Mouse (Mus musculus) adrenal gland, postnatal 25 days (tissue): ENCODE results near the gene Reep1. TPM values are rescaled to one million over a fixed set of nuclear protein-coding genes. Genes with fewer than 3 reads are reported as not detected.
A peak's percentile ranks its signal among the peaks of the same experiment; 100 is the strongest.

ENCODE experiments used
- DNase-seq: peaks from one replicate; pipeline ENCODE4 v3.0.0; 2021; ENCODE audit warnings: mixed read lengths
- total RNA-seq: library from RNA; stranded (reverse); gene quantifications from 2 replicates; pipeline ENCODE4 v1.2.3, GENCODE M21; 2021

Reep1 gene
- total RNA-seq, 1 experiment from 2014 or later, result 7.6 TPM

GRCm38 (mm10) chr6:71780431-71780830 is 73.1 kb downstream of the Reep1 start:
- no peak for DNase-seq

- DNase-seq, result no peak
Measured at GRCm38 (mm10) chr6:71783165-71783564, 75.8 kb downstream of the Reep1 start.

- DNase-seq, result no peak
Measured at GRCm38 (mm10) chr6:71788348-71788747, 81.0 kb downstream of the Reep1 start.

- DNase-seq, result no peak
Measured at GRCm38 (mm10) chr6:71791771-71792170, 84.4 kb downstream of the Reep1 start.

GRCm38 (mm10) chr6:71799391-71799790 is 92.0 kb downstream of the Reep1 start:
- DNase-seq, result no peak

- DNase-seq, result no peak
Measured at GRCm38 (mm10) chr6:71801011-71801713, 93.8 kb downstream of the Reep1 start.

- DNase-seq, result no peak
Measured at GRCm38 (mm10) chr6:71801714-71802094, 94.3 kb downstream of the Reep1 start.

- DNase-seq, result no peak
Measured at GRCm38 (mm10) chr6:71803609-71804008, 96.2 kb downstream of the Reep1 start.

GRCm38 (mm10) chr6:71804061-71804829 is 96.9 kb downstream of the Reep1 start:
- peak; percentile 70 for DNase-seq

GRCm38 (mm10) chr6:71806713-71807112 is 99.4 kb downstream of the Reep1 start:
- DNase-seq, result no peak

- DNase-seq, result no peak
Measured at GRCm38 (mm10) chr6:71809890-71810289, 102.5 kb downstream of the Reep1 start.

- no peak for DNase-seq
Measured at GRCm38 (mm10) chr6:71812820-71813219, 105.5 kb downstream of the Reep1 start.

- no peak for DNase-seq
Measured at GRCm38 (mm10) chr6:71819764-71820292, 112.5 kb downstream of the Reep1 start.

GRCm38 (mm10) chr6:71823085-71823484 is 115.7 kb downstream of the Reep1 start:
- no peak for DNase-seq

- DNase-seq, result peak; percentile 89
Measured at GRCm38 (mm10) chr6:71823488-71823887, 116.1 kb downstream of the Reep1 start.

- DNase-seq, result no peak
Measured at GRCm38 (mm10) chr6:71823961-71824360, 116.6 kb downstream of the Reep1 start.

- DNase-seq, result no peak
Measured at GRCm38 (mm10) chr6:71826869-71827268, 119.5 kb downstream of the Reep1 start, which contains the start of gene Mrpl35. Gene Mrpl35, minus strand, starts transcription at chr6:71826969.

- no peak for DNase-seq
Measured at GRCm38 (mm10) chr6:71829768-71830167, 122.4 kb downstream of the Reep1 start.

- DNase-seq, result peak; percentile 99
Measured at GRCm38 (mm10) chr6:71830690-71831580, 123.6 kb downstream of the Reep1 start, which contains the start of gene Immt. Gene Immt, plus strand, starts transcription at chr6:71831331.

GRCm38 (mm10) chr6:71831581-71831960 is 124.2 kb downstream of the Reep1 start:
- DNase-seq, result peak; percentile 92

GRCm38 (mm10) chr6:71836811-71837210 is 129.4 kb downstream of the Reep1 start:
- DNase-seq, result no peak

- DNase-seq, result no peak
Measured at GRCm38 (mm10) chr6:71839815-71840214, 132.5 kb downstream of the Reep1 start.
